Mouse (Mus musculus) heart, embryonic 14.5 days (tissue): ENCODE data around the gene Mvk. TPM values are rescaled to one million over a fixed set of nuclear protein-coding genes. Genes with fewer than 3 reads are reported as not detected.

ENCODE experiments used
- ATAC-seq: fragments of 200-750 bp; cut with Nextera tagmentation; 2 replicates; pipeline ENCODE4 v1.8.0; 2017; ENCODE audit warnings: low read depth, moderate TSS enrichment; ENCODE audit not compliant: insufficient number of reproducible peaks, insufficient read depth, low FRiP score
- H3K27ac ChIP-seq, 2 experiments: fragments of 200-500 bp in 1 of 2; fragments of 300-500 bp in 1 of 2; sonication (generic) in 1 of 2; replicated peaks in 1 of 2; 2 replicates each; pipeline ENCODE4 v1.5.1; 2012 to 2014; ENCODE audit warnings: low read depth in 2 of 2, low read length in 2 of 2, control low read depth in 1 of 2, mild to moderate bottlenecking in 1 of 2, mixed read lengths in 1 of 2; ENCODE audit not compliant: control insufficient read depth in 1 of 2, insufficient read depth in 1 of 2
- H3K27me3 ChIP-seq: fragments of 300-500 bp; sonication (generic); 2 replicates; pipeline ENCODE4 v1.6.1; 2014; ENCODE audit warnings: mild to moderate bottlenecking, low read length, control low read depth; ENCODE audit not compliant: control insufficient read depth, insufficient read depth
- H3K36me3 ChIP-seq: fragments of 300-500 bp; sonication (generic); 2 replicates; pipeline ENCODE4 v1.6.1; 2014; ENCODE audit warnings: mild to moderate bottlenecking, control low read depth, low read length, mixed read lengths; ENCODE audit not compliant: control insufficient read depth, insufficient read depth
- H3K4me1 ChIP-seq, 2 experiments: fragments of 200-500 bp in 1 of 2; fragments of 300-500 bp in 1 of 2; sonication (generic) in 1 of 2; 2 replicates each; pipeline ENCODE4 v1.6.1; 2012 to 2014; ENCODE audit warnings: low read length in 2 of 2, control low read depth in 1 of 2, mixed read lengths in 1 of 2; ENCODE audit not compliant: control insufficient read depth in 2 of 2, insufficient read depth in 2 of 2
- H3K4me2 ChIP-seq: fragments of 300-500 bp; sonication (generic); 2 replicates; pipeline ENCODE4 v1.6.1; 2014; ENCODE audit warnings: mild to moderate bottlenecking, low read length
- H3K4me3 ChIP-seq, 2 experiments: fragments of 200-500 bp in 1 of 2; fragments of 300-500 bp in 1 of 2; sonication (generic) in 1 of 2; 2 replicates each; pipeline ENCODE4 v1.5.1; 2012 to 2014; ENCODE audit warnings: low read length in 2 of 2, mild to moderate bottlenecking in 2 of 2, control low read depth in 1 of 2, low read depth in 1 of 2, moderate library complexity in 1 of 2; ENCODE audit not compliant: control insufficient read depth in 1 of 2, insufficient read depth in 1 of 2
- H3K9ac ChIP-seq: fragments of 300-500 bp; sonication (generic); 2 replicates; pipeline ENCODE4 v1.6.1; 2014; ENCODE audit warnings: mild to moderate bottlenecking, low read length
- H3K9me3 ChIP-seq: fragments of 300-500 bp; sonication (generic); 2 replicates; pipeline ENCODE4 v1.6.1; 2016; ENCODE audit warnings: low read length, control low read depth; ENCODE audit not compliant: control insufficient read depth
- WGBS: fragments of 180-500 bp; shearing (Covaris S2); extraction: QIAGEN DNeasy Blood & Tissue Kit; methylation state at CpG from one replicate; pipeline ENCODE4 v1.1.7; 2014; 5-methylcytosine and 5-hydroxymethylcytosine counted together
- polyA plus RNA-seq: library from polyadenylated mRNA; unstranded; fragments of >200 nt; fragmentation: Nextera tagmentation; extraction: Ambion mirVana; gene quantifications from 2 replicates; pipeline ENCODE4 v1.2.1, GENCODE M21; 2014

Mvk gene
- polyA plus RNA-seq, 1 experiment from 2014 or later: 15.3 TPM

- Histone ChIP-seq H3K4me1 (peaks cover 8 to 10% of the 10 kb centered on the region in 2 experiments; a peak in 2 of 4 replicates), H3K9me3 (no peaks in the 10 kb centered on the region), H3K27ac (0 out of 4 replicates have a peak overlapping the region, but pooled peaks of 1 of the 2 experiments have one; percentile 31), H3K36me3 (peaks cover 5% of the 10 kb centered on the region; the same call in 1 of the 2 replicates), H3K4me3 (no peak overlapping the region), H3K4me2 (peak overlapping the region; percentile 28), H3K27me3 (0 out of 2 replicates have a peak, but pooled peaks cover 7% of the 10 kb centered on the region), H3K9ac (no peak overlapping the region)
- 50% methylated on average over 16 of the region's 16 CpGs for WGBS
- ATAC-seq: no peak
These were observed 13.0 kb downstream of the Mvk start for GRCm38 (mm10) chr5:114456995-114457605.

- H3K36me3 ChIP-seq: no peaks in the 10 kb centered on the region
These were observed 17.2 kb downstream of the Mvk start for GRCm38 (mm10) chr5:114461238-114461637.

GRCm38 (mm10) chr5:114462067-114463040 lies 18.3 kb downstream of the Mvk start:
- H3K9ac ChIP-seq: no peak overlapping the region
- H3K4me2 ChIP-seq: no peak overlapping the region
- H3K27me3 ChIP-seq: 0 out of 2 replicates have a peak, but pooled peaks cover 7% of the 10 kb centered on the region
- no peak overlapping the region for H3K4me3 ChIP-seq
- ATAC-seq: no peak
- 79% methylated on average over 24 of the region's 24 CpGs for WGBS
- peaks cover 12 to 24% of the 10 kb centered on the region in 2 experiments; a peak in 3 of 4 replicates for H3K4me1 ChIP-seq
- H3K9me3 ChIP-seq: no peaks in the 10 kb centered on the region
- no peaks in the 10 kb centered on the region for H3K36me3 ChIP-seq
- H3K27ac ChIP-seq: no peak overlapping the region

More at GRCm38 (mm10) chr5:114461238-114461637, 17.2 kb downstream of the Mvk start:
- ATAC-seq: no peak
- Histone ChIP-seq H3K4me1 (peaks cover 11 to 15% of the 10 kb centered on the region in 2 experiments; a peak in 3 of 4 replicates), H3K27me3 (0 out of 2 replicates have a peak, but pooled peaks cover 7% of the 10 kb centered on the region), H3K4me2 (no peak overlapping the region), H3K4me3 (no peak overlapping the region), H3K9me3 (no peaks in the 10 kb centered on the region), H3K27ac (no peak overlapping the region), H3K9ac (no peak overlapping the region)
- WGBS: 4% methylated on average over 7 of the region's 7 CpGs

- H3K36me3 ChIP-seq: no peaks in the 10 kb centered on the region
- H3K4me2 ChIP-seq: no peak overlapping the region
- peaks cover 17 to 24% of the 10 kb centered on the region in 2 experiments; a peak in 3 of 4 replicates for H3K4me1 ChIP-seq
- ATAC-seq: no peak
- no peak overlapping the region for H3K4me3 ChIP-seq
- no peaks in the 10 kb centered on the region for H3K9me3 ChIP-seq
- no peak overlapping the region for H3K9ac ChIP-seq
- 0 out of 2 replicates have a peak, but pooled peaks cover under 1% of the 10 kb centered on the region for H3K27me3 ChIP-seq
- WGBS: 82% methylated on average over 2 of the region's 2 CpGs
- H3K27ac ChIP-seq: no peak overlapping the region
These were observed 20.5 kb downstream of the Mvk start for GRCm38 (mm10) chr5:114464561-114464960.

- Histone ChIP-seq H3K9ac (0 out of 2 replicates have a peak overlapping the region, but pooled peaks have one; percentile 8), H3K4me2 (no peak overlapping the region)
- WGBS: 83% methylated on average over 7 of the region's 7 CpGs
These were observed 21.6 kb downstream of the Mvk start for GRCm38 (mm10) chr5:114465641-114466040.

GRCm38 (mm10) chr5:114467019-114467418 lies 22.9 kb downstream of the Mvk start:
- peak overlapping the region; percentile 56 for H3K4me2 ChIP-seq
- H3K9me3 ChIP-seq: no peaks in the 10 kb centered on the region
- H3K27me3 ChIP-seq: no peaks in the 10 kb centered on the region
- under 1% methylated on average over 7 of the region's 11 CpGs for WGBS
- H3K4me1 ChIP-seq: peaks cover 15 to 21% of the 10 kb centered on the region in 2 experiments; a peak in 3 of 4 replicates
- H3K4me3 ChIP-seq: peak overlapping the region; percentile 5 to 20; a peak in 3 of 4 replicates
- H3K36me3 ChIP-seq: no peaks in the 10 kb centered on the region
- ATAC-seq: no peak
- H3K9ac ChIP-seq: peak overlapping the region; percentile 38
- H3K27ac ChIP-seq: peak overlapping the region; percentile 31 to 76

More at GRCm38 (mm10) chr5:114465641-114466040, 21.6 kb downstream of the Mvk start:
- Histone ChIP-seq H3K4me3 (no peak overlapping the region), H3K9me3 (no peaks in the 10 kb centered on the region), H3K27ac (no peak overlapping the region), H3K27me3 (no peaks in the 10 kb centered on the region), H3K36me3 (no peaks in the 10 kb centered on the region), H3K4me1 (peaks cover 17 to 24% of the 10 kb centered on the region in 2 experiments; a peak in 3 of 4 replicates)
- no peak for ATAC-seq

GRCm38 (mm10) chr5:114467430-114467829 lies 23.4 kb downstream of the Mvk start:
- 2% methylated on average over 9 of the region's 13 CpGs for WGBS

More at GRCm38 (mm10) chr5:114467430-114467829, 23.4 kb downstream of the Mvk start:
- H3K27me3 ChIP-seq: no peaks in the 10 kb centered on the region
- peak; percentile 71 for ATAC-seq
- H3K4me3 ChIP-seq: peak overlapping the region in 1 of 2 experiments; percentile 20; a peak in 2 of 4 replicates
- peak overlapping the region; percentile 38 for H3K9ac ChIP-seq
- peaks cover 15 to 21% of the 10 kb centered on the region in 2 experiments; a peak in 3 of 4 replicates for H3K4me1 ChIP-seq
- peak overlapping the region; percentile 74 to 76 for H3K27ac ChIP-seq
- H3K9me3 ChIP-seq: no peaks in the 10 kb centered on the region
- peak overlapping the region; percentile 56 for H3K4me2 ChIP-seq
- H3K36me3 ChIP-seq: no peaks in the 10 kb centered on the region
